Mouse (Mus musculus) layer of hippocampus, adult 6 months (tissue): ENCODE data around the gene Pex16. TPM values are rescaled to one million over a fixed set of nuclear protein-coding genes. Genes with fewer than 3 reads are reported as not detected.

Experiments used
- long read RNA-seq, 2 experiments: library from polyadenylated mRNA; unstranded; transcript quantifications; one replicate each; pipeline ENCODE4 v2.0.0; 2019 to 2020
- microRNA-seq: library from miRNA; unstranded; fragments of <30 nt; microRNA quantifications from one replicate; pipeline ENCODE4 v1.2.0, GENCODE M21; 2020
- polyA plus RNA-seq: library from polyadenylated mRNA; unstranded; fragments of <200 nt; fragmentation: Nextera tagmentation; gene quantifications from 2 replicates; pipeline ENCODE4 v1.2.3, GENCODE M21; 2021

The Pex16 gene
- polyA plus RNA-seq = 35.9 and 39.2 TPM in 2 replicates
- long read RNA-seq, experiment 1, transcript Pex16-201 (11 exons, 1,392 nt) = major isoform, 30 of 44 reads
- long read RNA-seq, experiment 1, partial matches to known transcripts = 8 of 44 reads
- long read RNA-seq, experiment 1, other reads (novel, unspliced or antisense) = 6 of 44 reads
- long read RNA-seq, experiment 2, transcript Pex16-201 (11 exons, 1,392 nt) = major isoform, 39 of 65 reads
- long read RNA-seq, experiment 2, partial matches to known transcripts = 11 of 65 reads
- long read RNA-seq, experiment 2, other reads (novel, unspliced or antisense) = 15 of 65 reads

GRCm38 (mm10) chr2:92374514-92374913 is at the start of gene Pex16, which contains the start of gene Large2:
Pex16 (plus strand) TSS chr2:92374676.
Large2 (minus strand) TSS chr2:92374869.

DNA sequence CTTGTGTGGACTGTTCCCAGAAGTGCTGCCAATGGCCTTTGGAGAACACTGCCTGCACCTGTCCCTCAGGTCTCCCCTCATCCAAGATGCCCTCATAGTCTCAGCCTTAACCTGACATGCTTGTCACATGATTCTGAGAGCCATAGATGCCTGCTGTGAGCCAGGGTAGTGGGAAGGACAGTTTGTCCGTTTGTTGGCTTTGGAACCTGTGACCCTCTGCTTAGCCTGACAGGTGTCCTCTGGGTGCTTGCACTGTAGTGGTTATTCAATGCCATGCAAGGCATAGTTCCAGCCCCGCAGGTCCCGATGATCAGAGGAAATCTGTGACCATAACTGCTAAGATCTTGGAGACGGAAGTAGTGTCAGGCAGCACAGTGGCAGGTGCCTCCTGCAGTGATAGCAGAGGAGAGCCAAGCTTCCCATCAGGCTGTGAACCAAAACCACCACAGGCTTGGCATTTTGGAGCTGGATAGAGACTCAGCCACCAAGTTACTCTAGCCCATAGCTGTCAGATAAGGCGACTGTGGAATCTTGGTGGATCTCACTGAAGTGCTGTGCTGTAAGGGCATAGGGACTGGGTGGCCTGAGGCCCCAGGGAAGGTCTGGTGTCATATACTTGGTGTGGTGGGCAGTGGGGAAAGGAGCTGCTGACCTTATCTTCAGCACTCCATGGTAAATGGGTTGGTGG is 7.6 kb downstream of the Pex16 start, which contains the start of gene 1700029I15Rik:
1700029I15Rik (plus strand) TSS at position 638 of the 688 bp plus-strand sequence.

DNA sequence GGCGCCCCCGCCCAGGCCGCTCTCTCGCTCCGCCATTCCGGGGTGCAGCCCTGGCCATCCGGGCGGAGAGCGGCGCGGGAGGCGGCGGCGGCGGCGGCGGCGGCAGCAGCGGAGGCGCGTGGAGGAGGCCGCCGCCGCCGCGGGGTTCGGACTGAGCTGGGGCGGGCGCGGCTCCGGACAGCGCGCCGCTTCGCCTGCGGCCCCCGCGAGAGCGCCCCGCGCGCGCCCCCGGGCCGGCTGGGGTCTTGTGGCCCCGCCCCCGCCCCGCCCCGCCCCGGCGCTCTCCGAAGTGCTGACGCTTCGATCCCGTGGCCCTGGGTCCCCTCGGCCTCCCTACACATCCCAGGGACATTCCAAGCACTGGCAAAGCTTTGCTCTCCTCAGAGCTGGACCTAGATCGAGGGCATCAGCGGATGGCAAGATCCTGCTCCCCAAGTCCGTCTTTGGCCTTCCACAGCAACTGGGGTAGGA is 26.6 kb downstream of the Pex16 start, which contains the start of gene Mapk8ip1:
Mapk8ip1 (minus strand) TSS at position 173 of the 471 bp plus-strand sequence.

Small RNA genes within 50 kb of the gene (microRNA-seq; reads per million reads assigned to microRNA genes)
- gene Mir7000 = 9.4 reads per million, percentile 31 among the genes with 10 or more reads in this experiment

Other genes starting within 250 kb of the Pex16 start
- gene Large2, start 193 bp downstream of the Pex16 start, polyA plus RNA-seq = 1.6 TPM in 1 of 2 replicates, not detected in the other
- gene 1700029I15Rik, start 7.9 kb downstream of the Pex16 start, polyA plus RNA-seq = 0.28 and 1.3 TPM in 2 replicates
- gene Mapk8ip1, start 26.6 kb downstream of the Pex16 start, polyA plus RNA-seq = 25.2 and 33.4 TPM in 2 replicates
- 59.8 and 72.0 TPM in 2 replicates for gene Cry2, start 59.4 kb downstream of the Pex16 start, polyA plus RNA-seq
- 4.7 and 6.2 TPM in 2 replicates for gene Slc35c1, start 85.9 kb downstream of the Pex16 start, polyA plus RNA-seq
- 52.2 and 55.7 TPM in 2 replicates for gene Chst1, start 225.0 kb downstream of the Pex16 start, polyA plus RNA-seq